Mouse (Mus musculus) G1E (cell line): Measurements from ENCODE around the gene Pdgfc. TPM values are rescaled to one million over a fixed set of nuclear protein-coding genes. Genes with fewer than 3 reads are reported as not detected.

Experiments used
- ATAC-seq: 2 replicates; pipeline ENCODE4 v1.8.0; 2016; ENCODE audit warnings: mild to moderate bottlenecking; ENCODE audit not compliant: insufficient number of reproducible peaks, poor library complexity, low FRiP score, severe bottlenecking; ENCODE audit errors: extremely low read depth
- DNase-seq: peaks from one replicate; pipeline ENCODE4 v3.0.0; 2012; ENCODE audit warnings: low spot score
- H3K27me3 ChIP-seq: 2 replicates; pipeline ENCODE4 v1.6.1; 2012; ENCODE audit warnings: mild to moderate bottlenecking, low read length, inconsistent platforms; ENCODE audit not compliant: insufficient read depth
- H3K36me3 ChIP-seq: replicated peaks from 2 replicates; pipeline ENCODE3; 2012; ENCODE audit warnings: mild to moderate bottlenecking, inconsistent platforms
- H3K4me1 ChIP-seq: 2 replicates; pipeline ENCODE4 v1.6.1; 2012; ENCODE audit warnings: low read depth, low read length, inconsistent platforms, mixed read lengths; ENCODE audit not compliant: insufficient read depth
- H3K4me3 ChIP-seq: 2 replicates; pipeline ENCODE4 v1.5.1; 2012; ENCODE audit warnings: low read depth, mild to moderate bottlenecking, inconsistent platforms, low read length, moderate library complexity, mixed read lengths
- H3K9me3 ChIP-seq: replicated peaks from 2 replicates; pipeline ENCODE4 v1.6.1; 2012; ENCODE audit warnings: inconsistent platforms
- CTCF ChIP-seq: IDR thresholded peaks from 2 replicates; pipeline ENCODE4 v1.5.1; 2012; ENCODE audit warnings: low read depth, low read length, inconsistent platforms, mixed read lengths
- GATA1 ChIP-seq: IDR thresholded peaks from 2 replicates; pipeline ENCODE4 v1.6.1; 2012; ENCODE audit warnings: borderline replicate concordance, low read length, inconsistent platforms, mixed read lengths
- GATA2 ChIP-seq: IDR thresholded peaks from 2 replicates; pipeline ENCODE4 v1.6.1; 2012; ENCODE audit warnings: low read depth, low read length, inconsistent platforms, borderline replicate concordance
- POLR2AphosphoS5 ChIP-seq: IDR thresholded peaks from 2 replicates; pipeline ENCODE4 v1.6.1; 2012; ENCODE audit warnings: low read depth, low read length, inconsistent platforms; ENCODE audit not compliant: insufficient replicate concordance
- TAL1 ChIP-seq: conservative IDR thresholded peaks from 2 replicates; pipeline ENCODE4 v1.6.1; 2012; ENCODE audit warnings: low read depth, low read length, inconsistent platforms, mixed read lengths
- polyA plus RNA-seq: library from polyadenylated mRNA; stranded (reverse); fragments of >175 nt; gene quantifications from 2 replicates; pipeline ENCODE4 v1.2.3, GENCODE M21; 2012
- total RNA-seq, 2 experiments: library from RNA; stranded (forward) in 1 of 2; stranded (reverse) in 1 of 2; fragments of 200-1000 nt in 1 of 2; fragments of >200 nt in 1 of 2; fragmentation: Nextera tagmentation in 1 of 2; gene quantifications; 2 replicates each; pipeline ENCODE4 v1.2.3; 2014 to 2017

Gene Pdgfc
- total and polyA plus RNA-seq, 3 experiments = 0.16 to 5.1 TPM; not detected in 1

- Histone ChIP-seq H3K4me3 (no peak overlapping the region), H3K27me3 (no peaks in the 10 kb centered on the region), H3K4me1 (no peaks in the 10 kb centered on the region), H3K9me3 (no peaks in the 10 kb centered on the region), H3K36me3 (no peaks in the 10 kb centered on the region)
- ATAC-seq (no peak), DNase-seq (no peak)
- TF ChIP-seq POLR2AphosphoS5 (no peak), GATA2 (no peak), CTCF (no peak), TAL1 (no peak), GATA1 (no peak)
Observed at GRCm38 (mm10) chr3:81044653-81045343, 8.6 kb downstream of the Pdgfc start.

- no peaks in the 10 kb centered on the region for H3K27me3 ChIP-seq
- no peak overlapping the region for H3K4me3 ChIP-seq
- DNase-seq (no peak), ATAC-seq (no peak)
- no peak for TF ChIP-seq CTCF
- TF ChIP-seq GATA2 = no peak
- TF ChIP-seq GATA1 = no peak
- no peak for TF ChIP-seq POLR2AphosphoS5
- no peak for TF ChIP-seq TAL1
- H3K36me3 ChIP-seq = no peaks in the 10 kb centered on the region
- H3K4me1 ChIP-seq = no peaks in the 10 kb centered on the region
- no peaks in the 10 kb centered on the region for H3K9me3 ChIP-seq
Observed at GRCm38 (mm10) chr3:81045344-81046050, 9.3 kb downstream of the Pdgfc start.

- H3K36me3 ChIP-seq = no peaks in the 10 kb centered on the region
- DNase-seq = no peak
- no peaks in the 10 kb centered on the region for H3K9me3 ChIP-seq
- H3K4me1 ChIP-seq = no peaks in the 10 kb centered on the region
- H3K27me3 ChIP-seq = no peaks in the 10 kb centered on the region
- no peak overlapping the region for H3K4me3 ChIP-seq
- TF ChIP-seq TAL1 = no peak
- TF ChIP-seq CTCF = no peak
- TF ChIP-seq GATA2 = no peak
- TF ChIP-seq POLR2AphosphoS5 = no peak
- TF ChIP-seq GATA1 = no peak
- no peak for ATAC-seq
Observed at GRCm38 (mm10) chr3:81046652-81047607, 10.7 kb downstream of the Pdgfc start.

- ATAC-seq (no peak), DNase-seq (no peak)
- TF ChIP-seq TAL1 (no peak), CTCF (no peak), GATA1 (no peak), GATA2 (no peak), POLR2AphosphoS5 (no peak)
- Histone ChIP-seq H3K4me3 (no peak overlapping the region), H3K27me3 (no peaks in the 10 kb centered on the region), H3K4me1 (no peaks in the 10 kb centered on the region), H3K9me3 (no peaks in the 10 kb centered on the region), H3K36me3 (no peaks in the 10 kb centered on the region)
Observed at GRCm38 (mm10) chr3:81051522-81051921, 15.3 kb downstream of the Pdgfc start.

GRCm38 (mm10) chr3:81052422-81052821 is 16.2 kb downstream of the Pdgfc start:
- Histone ChIP-seq H3K4me1 (no peaks in the 10 kb centered on the region), H3K9me3 (no peaks in the 10 kb centered on the region), H3K36me3 (no peaks in the 10 kb centered on the region), H3K4me3 (no peak overlapping the region), H3K27me3 (no peaks in the 10 kb centered on the region)
- no peak for DNase-seq
- no peak for TF ChIP-seq CTCF
- no peak for ATAC-seq

- no peak overlapping the region for H3K4me3 ChIP-seq
- no peak for ATAC-seq
- no peak for DNase-seq
- H3K36me3 ChIP-seq = no peaks in the 10 kb centered on the region
- TF ChIP-seq GATA2 (no peak), GATA1 (no peak), CTCF (no peak), POLR2AphosphoS5 (no peak), TAL1 (no peak)
- no peaks in the 10 kb centered on the region for H3K9me3 ChIP-seq
- no peaks in the 10 kb centered on the region for H3K4me1 ChIP-seq
- H3K27me3 ChIP-seq = no peaks in the 10 kb centered on the region
Observed at GRCm38 (mm10) chr3:81054074-81054473, 17.9 kb downstream of the Pdgfc start.
